Mouse (Mus musculus) cerebellum, adult 2 months (tissue): Measurements from ENCODE around the gene Dtnb.

Experiments
- CTCF ChIP-seq: fragments of 200-500 bp; IDR thresholded peaks from 2 replicates; pipeline ENCODE4 v1.5.1; 2011; ENCODE audit warnings: low read depth, mild to moderate bottlenecking, control low read depth, low read length, moderate library complexity, borderline replicate concordance; ENCODE audit not compliant: insufficient read depth
- POLR2A ChIP-seq: fragments of 200-500 bp; IDR thresholded peaks from 2 replicates; pipeline ENCODE4 v1.6.1; 2011; ENCODE audit warnings: low read length, control low read depth, borderline replicate concordance; ENCODE audit not compliant: insufficient read depth

GRCm38 (mm10) chr12:3767360-3767759 lies 195.2 kb downstream of the Dtnb start:
- TF ChIP-seq CTCF (no peak), POLR2A (no peak)
